Mouse (Mus musculus): ENCODE results near the gene Hsd17b1. TPM values are rescaled to one million over a fixed set of nuclear protein-coding genes. Genes with fewer than 3 reads are reported as not detected.

Gene Hsd17b1
- total RNA-seq, 2 experiments from 2014 or later: 0.71 to 0.92 TPM

- peak; percentile 47 for TF ChIP-seq CTCF (conservative IDR thresholded peaks at IDR 0.05)
- H3K4me3 ChIP-seq: no peak overlapping the region
- no peak overlapping the region for H3K27ac ChIP-seq
- DNase-seq (ENCODE audit: low spot score in 2 of 2): no peak
These were observed 48.9 kb downstream of the Hsd17b1 start for GRCm38 (mm10) chr11:101127075-101127474.

GRCm38 (mm10) chr11:101128996-101129577 lies 50.9 kb downstream of the Hsd17b1 start:
- no peak for TF ChIP-seq CTCF (conservative IDR thresholded peaks at IDR 0.05)
- Histone ChIP-seq H3K4me3 (no peak overlapping the region), H3K27ac (no peak overlapping the region)
- DNase-seq (ENCODE audit: low spot score in 2 of 2): no peak

Small RNA genes lying within 50 kb of the gene (microRNA-seq; reads per million reads assigned to microRNA genes)
- gene Mir6928: 0.96 to 3.1 reads per million in 2 experiments

Other genes with a start within 250 kb of the Hsd17b1 start
- 10 to 100 TPM; 11.6 to 13.8 TPM for gene Stat5b, start 227.7 kb upstream of the Hsd17b1 start, total RNA-seq (2021)
- gene Stat5a, start 219.1 kb upstream of the Hsd17b1 start, total RNA-seq (2021): 1 to 10 TPM; 1.7 to 2.0 TPM
- 10 to 100 TPM; 39.5 to 42.3 TPM for gene Stat3, start 138.9 kb upstream of the Hsd17b1 start, total RNA-seq (2021)
- 10 to 100 TPM; 14.3 to 16.3 TPM for gene Cavin1, start 107.5 kb upstream of the Hsd17b1 start, total RNA-seq (2021)
- 100 to 1,000 TPM; 457 to 476 TPM for gene Atp6v0a1, start 69.0 kb upstream of the Hsd17b1 start, total RNA-seq (2021)
- 1 to 10 TPM; 8.7 to 9.6 TPM for gene Naglu, start 8.4 kb upstream of the Hsd17b1 start, total RNA-seq (2021)
- 10 to 100 TPM; 24.9 to 25.8 TPM for gene Coasy, start 4.2 kb downstream of the Hsd17b1 start, total RNA-seq (2021)
- gene Mlx, start 8.9 kb downstream of the Hsd17b1 start, total RNA-seq (2021): 10 to 100 TPM; 40.0 to 41.1 TPM
- 1 to 10 TPM; 4.4 to 4.7 TPM for gene Psmc3ip, start 17.0 kb downstream of the Hsd17b1 start, total RNA-seq (2021)
- gene Retreg3, start 41.5 kb downstream of the Hsd17b1 start, total RNA-seq (2021): 10 to 100 TPM; 55.0 to 56.6 TPM
- gene Tubg1, start 41.5 kb downstream of the Hsd17b1 start, total RNA-seq (2021): 10 to 100 TPM; 41.7 to 42.6 TPM
- gene Tubg2, start 77.5 kb downstream of the Hsd17b1 start, total RNA-seq (2021): 10 to 100 TPM; 40.2 to 44.5 TPM
- 100 to 1,000 TPM; 169 to 171 TPM for gene Cntnap1, start 92.1 kb downstream of the Hsd17b1 start, total RNA-seq (2021)
- 10 to 100 TPM; 14.5 to 15.4 TPM for gene Plekhh3, start 92.9 kb downstream of the Hsd17b1 start, total RNA-seq (2021)
- not detected for gene Ccr10, start 97.0 kb downstream of the Hsd17b1 start, total RNA-seq (2021)
- gene Ezh1, start 148.1 kb downstream of the Hsd17b1 start, total RNA-seq (2021): 10 to 100 TPM; 73.6 to 81.8 TPM
- gene Ramp2, start 167.6 kb downstream of the Hsd17b1 start, total RNA-seq (2021): 10 to 100 TPM; 62.2 to 68.0 TPM
- 10 to 100 TPM; 68.8 to 69.4 TPM for gene Vps25, start 175.3 kb downstream of the Hsd17b1 start, total RNA-seq (2021)
- 10 to 100 TPM; 11.3 to 11.4 TPM for gene Wnk4, start 182.2 kb downstream of the Hsd17b1 start, total RNA-seq (2021)
- gene Cntd1, start 200.6 kb downstream of the Hsd17b1 start, total RNA-seq (2021): under 1 TPM; 0.29 to 0.56 TPM
- gene Coa3, start 200.7 kb downstream of the Hsd17b1 start, total RNA-seq (2021): 100 to 1,000 TPM in 1 of 2 experiments, 10 to 100 TPM in 1; 95.5 to 108 TPM
- 100 to 1,000 TPM; 219 to 223 TPM for gene Becn1, start 223.9 kb downstream of the Hsd17b1 start, total RNA-seq (2021)
- gene Psme3, start 237.8 kb downstream of the Hsd17b1 start, total RNA-seq (2021): 100 to 1,000 TPM; 121 TPM
- 1 to 10 TPM; 6.8 to 7.5 TPM for gene Aoc2, start 246.7 kb downstream of the Hsd17b1 start, total RNA-seq (2021)

All from layer of hippocampus, adult 2 months (tissue).